Mouse (Mus musculus) frontal cortex, adult (tissue): Measurements from ENCODE around the gene Zcchc24.

Experiments used
- ATAC-seq: cut with Nextera tagmentation; 2 replicates; pipeline ENCODE4 v1.9.2; 2017; ENCODE audit warnings: mild to moderate bottlenecking, moderate library complexity, mixed read lengths; ENCODE audit not compliant: low TSS enrichment

Gene Zcchc24

GRCm38 (mm10) chr14:25747996-25748756 lies 20.7 kb downstream of the Zcchc24 start:
- no peak for ATAC-seq

GRCm38 (mm10) chr14:25746971-25747945 lies 21.6 kb downstream of the Zcchc24 start:
- ATAC-seq: no peak

GRCm38 (mm10) chr14:25746371-25746770 lies 22.5 kb downstream of the Zcchc24 start:
- no peak for ATAC-seq

- ATAC-seq: peak; percentile 25; the same call in 1 of the 2 replicates
Observed at GRCm38 (mm10) chr14:25745365-25746184, 23.3 kb downstream of the Zcchc24 start.

- ATAC-seq: no peak
Observed at GRCm38 (mm10) chr14:25742943-25743342, 25.9 kb downstream of the Zcchc24 start.

- ATAC-seq: no peak
Observed at GRCm38 (mm10) chr14:25741840-25742367, 26.9 kb downstream of the Zcchc24 start.

- no peak for ATAC-seq
Observed at GRCm38 (mm10) chr14:25741211-25741610, 27.6 kb downstream of the Zcchc24 start.

GRCm38 (mm10) chr14:25739957-25740565 lies 28.8 kb downstream of the Zcchc24 start:
- peak; percentile 66 for ATAC-seq

GRCm38 (mm10) chr14:25738591-25739001 lies 30.2 kb downstream of the Zcchc24 start:
- no peak for ATAC-seq

GRCm38 (mm10) chr14:25736589-25736988 lies 32.2 kb downstream of the Zcchc24 start:
- ATAC-seq: peak; percentile 75

GRCm38 (mm10) chr14:25736140-25736539 lies 32.7 kb downstream of the Zcchc24 start:
- no peak for ATAC-seq

- no peak for ATAC-seq
Observed at GRCm38 (mm10) chr14:25734736-25735716, 33.8 kb downstream of the Zcchc24 start.

- no peak for ATAC-seq
Observed at GRCm38 (mm10) chr14:25727149-25727510, 41.7 kb downstream of the Zcchc24 start.

GRCm38 (mm10) chr14:25726226-25727148 lies 42.4 kb downstream of the Zcchc24 start:
- ATAC-seq: no peak

- no peak for ATAC-seq
Observed at GRCm38 (mm10) chr14:25725690-25726089, 43.1 kb downstream of the Zcchc24 start.

- ATAC-seq: peak; percentile 52
Observed at GRCm38 (mm10) chr14:25725032-25725497, 43.8 kb downstream of the Zcchc24 start.

- ATAC-seq: no peak
Observed at GRCm38 (mm10) chr14:25720962-25721707, 47.7 kb downstream of the Zcchc24 start.

GRCm38 (mm10) chr14:25719371-25719770 lies 49.5 kb downstream of the Zcchc24 start:
- ATAC-seq: no peak
